Mouse (Mus musculus): ENCODE data around the gene Acadvl.

The Acadvl gene

DNA sequence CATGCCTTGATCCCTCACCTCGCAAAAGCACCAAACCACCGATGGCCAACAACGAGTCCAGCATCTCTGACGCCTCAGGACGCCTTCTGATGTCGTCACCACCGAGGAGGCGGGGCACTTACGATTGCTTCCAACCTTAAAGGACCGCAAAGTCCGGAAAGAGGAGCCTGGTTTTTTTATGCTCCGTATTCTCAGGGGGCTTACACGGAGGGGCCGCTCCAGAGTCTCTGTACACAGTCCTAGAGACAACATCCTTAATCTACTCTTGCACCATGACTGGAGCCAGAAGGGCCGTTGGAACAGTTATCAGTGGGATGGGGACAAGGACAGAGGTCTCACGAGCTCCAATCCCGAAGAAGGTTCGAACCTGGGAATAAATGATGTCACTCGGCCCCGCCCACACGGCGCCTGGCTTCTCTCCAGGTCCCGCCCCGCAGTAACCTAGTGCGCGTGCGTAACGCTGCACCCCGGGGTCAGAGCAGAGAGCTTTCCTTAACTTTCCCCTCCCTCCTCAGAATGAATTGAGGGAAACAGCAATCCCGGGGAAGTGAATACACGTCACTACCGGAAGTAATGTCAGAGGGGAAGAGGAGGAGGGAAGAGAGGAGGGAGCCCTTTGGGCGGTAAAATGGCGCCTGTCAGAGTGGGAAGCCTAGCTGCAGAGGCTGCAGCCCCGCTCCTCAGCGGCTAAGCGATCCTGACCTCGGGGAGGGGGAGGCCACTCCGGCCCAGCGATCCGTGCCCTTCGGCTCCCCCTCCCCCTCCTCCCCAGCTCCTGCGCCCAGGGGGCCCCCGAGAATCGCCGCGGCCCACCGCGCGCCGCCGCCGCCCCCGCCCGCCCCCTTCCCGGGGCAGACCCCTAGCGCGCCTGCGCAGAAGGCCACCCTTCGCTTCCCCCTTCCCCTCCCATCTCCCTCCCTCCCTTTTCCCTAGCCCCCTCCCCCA is 34.7 kb downstream of the Acadvl start:
- DNase-seq (ENCODE audit: low read depth, low spot score) = peak; percentile 100

DNA sequence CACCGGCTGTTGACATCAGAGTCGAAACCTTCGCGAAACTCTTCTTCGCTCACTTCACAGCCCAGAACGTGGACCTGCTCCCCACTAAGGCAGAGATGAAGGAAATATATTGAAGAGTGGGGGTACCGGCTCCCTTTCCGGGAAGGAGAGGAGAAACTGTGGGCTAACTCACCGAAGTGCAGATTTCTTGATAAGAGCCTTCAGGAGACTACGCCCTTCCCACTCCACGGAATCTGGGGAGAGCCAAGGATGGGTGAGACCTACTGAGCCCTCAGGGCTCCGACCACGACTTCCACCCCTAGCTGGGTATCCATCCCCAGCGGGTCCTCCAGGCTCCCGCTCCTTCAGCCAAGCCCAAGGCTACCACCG is 35.4 kb downstream of the Acadvl start:
- DNase-seq (ENCODE audit: low read depth, low spot score) = no peak

DNA sequence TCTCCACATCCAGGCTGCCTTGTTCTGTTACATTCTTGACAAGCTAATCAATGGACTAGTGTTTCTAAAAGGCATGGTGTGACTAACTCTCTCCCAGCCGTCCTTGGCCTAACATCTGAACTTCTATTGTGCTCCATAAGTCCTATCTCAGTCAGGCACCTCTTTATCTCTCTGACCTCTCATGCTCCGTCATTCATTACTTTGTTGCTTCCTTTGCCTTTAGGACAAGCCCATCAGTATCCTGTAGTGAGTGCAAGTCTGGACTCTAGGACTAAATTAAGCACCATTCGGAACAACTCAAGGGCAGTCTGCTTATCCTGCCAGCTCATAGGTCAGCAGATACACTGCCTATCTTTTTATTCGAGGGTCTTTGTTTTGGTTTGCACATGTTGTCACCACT is 38.9 kb downstream of the Acadvl start:
- DNase-seq (ENCODE audit: low read depth, low spot score) = no peak

DNA sequence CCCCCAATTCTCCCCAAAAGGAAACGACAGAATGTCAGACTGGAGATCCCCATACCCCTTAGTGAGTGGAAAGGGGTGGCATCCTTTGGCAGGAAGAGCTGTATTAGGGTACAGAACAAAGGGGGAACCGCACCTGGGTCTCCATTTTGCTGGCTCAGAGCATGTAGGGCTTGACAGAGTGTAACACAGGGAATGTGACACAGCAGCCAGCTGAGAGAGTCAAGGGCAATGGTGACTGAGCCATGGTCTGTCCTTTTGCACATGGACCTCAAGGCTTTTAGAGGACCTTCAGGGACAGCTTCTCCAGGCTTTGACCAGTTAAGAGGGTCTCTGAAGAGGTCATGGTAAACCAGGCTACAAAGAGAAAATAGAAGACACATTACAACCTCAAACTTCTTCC is 40.3 kb downstream of the Acadvl start:
- no peak for DNase-seq (ENCODE audit: low read depth, low spot score)

DNA sequence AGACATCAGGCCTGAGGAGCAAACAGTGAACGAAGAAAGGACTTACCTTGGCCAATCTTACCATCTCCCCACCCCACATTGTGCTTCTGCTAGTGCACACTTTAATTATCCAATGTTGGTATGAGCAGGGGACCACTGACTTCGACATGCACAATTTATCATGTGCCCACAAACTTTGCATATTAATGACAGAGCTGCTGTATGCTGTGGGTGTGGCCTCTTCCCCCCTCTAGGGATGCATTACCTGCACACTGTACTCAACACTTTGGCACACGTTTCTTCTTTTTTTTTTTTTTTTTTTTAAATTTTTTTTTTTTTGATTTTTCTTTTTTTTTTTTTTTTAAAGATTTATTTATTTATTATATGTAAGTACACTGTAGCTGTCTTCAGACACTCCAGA is 44.4 kb downstream of the Acadvl start:
- DNase-seq (ENCODE audit: low read depth, low spot score) = no peak

DNA sequence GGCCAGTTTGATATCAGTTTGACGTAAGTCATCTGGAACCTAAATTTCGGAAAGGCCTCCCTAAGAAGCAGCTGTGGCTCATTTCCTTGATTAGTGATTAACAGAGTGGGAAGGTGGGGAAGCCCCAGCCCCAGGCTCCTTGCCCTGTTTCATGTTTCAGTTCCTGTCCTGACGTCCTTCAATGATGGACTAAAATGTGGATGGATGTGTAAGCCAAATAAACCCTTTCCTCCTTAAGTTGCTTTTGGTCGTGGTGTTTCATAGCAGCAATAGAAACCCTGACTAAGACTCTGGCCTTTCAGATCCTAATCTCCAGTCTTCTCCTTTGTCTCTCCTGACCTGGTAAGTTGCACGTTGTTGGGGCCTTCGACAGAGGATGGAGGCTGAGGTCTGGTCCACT is 45.0 kb downstream of the Acadvl start:
- no peak for DNase-seq (ENCODE audit: low read depth, low spot score)

DNA sequence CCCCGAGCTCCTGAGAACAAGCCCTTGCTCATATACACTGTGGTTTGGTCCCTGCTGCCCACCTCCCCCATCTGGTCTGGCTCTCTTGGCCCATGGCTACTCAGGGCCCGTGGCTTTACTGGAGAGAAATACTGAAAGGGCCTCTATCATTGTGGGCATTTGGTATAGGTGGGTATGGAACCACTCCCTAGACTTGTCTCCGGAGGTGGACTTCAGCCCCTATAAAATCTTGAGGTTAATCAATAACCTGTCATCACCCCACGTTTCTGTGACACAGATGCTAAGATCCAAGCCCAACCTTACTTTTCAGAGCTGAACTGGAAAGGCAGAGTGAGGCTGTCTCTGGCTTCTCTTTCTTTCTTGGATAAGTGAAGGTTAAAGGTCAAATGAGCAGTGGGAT is 46.4 kb downstream of the Acadvl start:
- DNase-seq (ENCODE audit: low read depth, low spot score) = no peak

DNA sequence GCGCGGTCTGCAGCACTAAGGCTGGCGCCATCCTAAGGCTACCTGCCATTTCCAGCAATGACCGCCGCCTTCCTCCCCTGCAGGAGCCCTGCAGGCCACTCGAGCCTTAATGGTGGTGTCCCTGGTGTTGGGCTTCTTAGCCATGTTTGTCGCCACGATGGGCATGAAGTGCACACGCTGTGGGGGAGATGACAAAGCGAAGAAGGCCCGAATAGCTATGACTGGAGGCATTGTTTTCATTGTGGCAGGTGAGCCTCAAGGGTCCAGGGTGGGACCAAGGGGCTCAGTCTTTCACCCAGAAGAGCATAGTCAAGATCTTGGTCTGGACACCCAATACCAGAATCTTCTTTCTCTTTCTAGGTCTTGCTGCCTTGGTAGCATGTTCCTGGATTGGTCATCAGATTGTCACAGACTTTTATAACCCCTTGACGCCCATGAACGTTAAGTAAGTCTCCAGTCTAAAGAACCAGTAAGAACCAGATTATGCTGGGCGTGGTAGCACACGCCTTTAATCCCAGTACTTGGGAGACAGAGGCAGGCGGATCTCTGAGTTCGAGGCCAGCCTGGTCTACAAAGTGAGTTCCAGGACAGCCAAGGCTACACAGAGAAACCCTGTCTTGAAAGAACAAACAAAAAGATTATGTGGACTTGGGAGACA is 48.2 kb downstream of the Acadvl start:
- DNase-seq (ENCODE audit: low read depth, low spot score) = peak; percentile 45

DNA sequence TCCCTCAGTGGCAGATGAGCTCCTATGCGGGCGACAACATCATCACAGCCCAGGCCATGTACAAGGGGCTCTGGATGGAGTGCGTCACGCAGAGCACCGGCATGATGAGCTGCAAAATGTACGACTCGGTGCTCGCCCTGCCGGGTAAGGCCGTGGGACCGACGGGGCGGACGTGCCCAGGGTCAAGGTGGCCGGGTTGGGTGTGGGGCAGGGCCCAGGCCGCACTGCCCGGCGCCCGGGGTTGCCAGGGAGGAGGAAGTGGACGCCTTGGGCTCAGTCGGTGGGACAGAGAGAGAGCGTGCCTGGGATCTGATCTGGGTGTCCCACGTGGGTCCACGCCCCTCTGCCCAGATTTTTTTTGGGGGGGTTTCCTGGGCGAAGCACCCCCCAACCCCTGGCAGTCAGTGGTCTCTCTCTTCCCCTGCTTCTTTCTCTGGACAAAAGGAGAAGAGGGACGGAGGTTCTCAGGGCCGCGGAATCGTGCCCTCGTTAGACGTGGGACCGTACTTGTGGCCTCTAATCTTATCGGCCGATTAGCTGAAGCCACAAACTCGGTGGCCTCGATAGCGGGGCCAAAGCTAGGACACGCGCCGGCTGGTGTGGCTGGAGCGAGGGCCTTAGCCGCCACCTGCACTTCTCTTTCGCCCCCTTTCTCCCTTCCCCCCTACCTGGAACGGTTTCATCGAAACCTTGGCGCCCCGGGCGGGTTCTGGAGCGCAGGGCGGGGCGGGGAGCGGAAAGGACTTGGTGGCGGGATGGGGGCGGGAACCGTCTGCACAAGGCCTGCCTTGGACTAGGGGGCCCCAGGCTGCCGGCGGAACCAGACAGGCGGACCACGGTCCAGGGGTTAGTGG is 49.0 kb downstream of the Acadvl start:
- peak; percentile 68 for DNase-seq (ENCODE audit: low read depth, low spot score)

DNA sequence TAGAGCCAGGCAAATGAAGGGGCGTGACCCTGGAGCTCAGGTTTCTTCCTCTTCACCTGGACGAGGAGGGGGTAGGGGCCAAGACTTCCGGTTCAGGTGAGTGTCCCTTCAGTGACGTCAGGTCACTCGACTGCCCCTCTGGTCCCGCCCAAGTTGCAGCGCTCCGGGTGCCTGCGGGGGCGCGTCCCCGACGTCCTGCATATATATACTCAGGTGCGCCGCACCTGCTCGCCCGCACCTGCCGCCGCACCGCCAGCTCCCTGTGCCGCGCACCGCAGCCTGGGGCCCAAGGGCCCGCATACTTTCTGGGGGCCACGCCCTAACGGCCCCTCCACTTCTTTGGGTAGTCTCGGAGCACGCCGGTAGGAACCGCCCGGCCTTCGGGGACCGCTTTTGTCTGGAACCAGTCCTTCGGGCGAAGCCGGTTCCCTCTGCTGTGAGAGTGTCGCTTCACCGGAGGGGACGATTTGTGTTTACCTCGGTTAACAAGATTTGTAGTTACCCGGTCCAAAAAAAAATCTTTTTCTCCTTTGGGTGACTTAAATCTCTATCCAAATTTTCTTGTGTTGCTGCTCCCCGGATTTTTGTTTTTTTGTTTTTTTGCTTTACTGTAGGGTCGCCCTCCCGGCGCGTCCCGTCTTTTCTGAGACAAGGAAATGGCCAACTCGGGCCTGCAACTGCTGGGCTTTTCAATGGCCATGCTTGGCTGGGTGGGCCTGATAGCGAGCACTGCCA is 49.8 kb downstream of the Acadvl start:
- no peak for DNase-seq (ENCODE audit: low read depth, low spot score)

DNA sequence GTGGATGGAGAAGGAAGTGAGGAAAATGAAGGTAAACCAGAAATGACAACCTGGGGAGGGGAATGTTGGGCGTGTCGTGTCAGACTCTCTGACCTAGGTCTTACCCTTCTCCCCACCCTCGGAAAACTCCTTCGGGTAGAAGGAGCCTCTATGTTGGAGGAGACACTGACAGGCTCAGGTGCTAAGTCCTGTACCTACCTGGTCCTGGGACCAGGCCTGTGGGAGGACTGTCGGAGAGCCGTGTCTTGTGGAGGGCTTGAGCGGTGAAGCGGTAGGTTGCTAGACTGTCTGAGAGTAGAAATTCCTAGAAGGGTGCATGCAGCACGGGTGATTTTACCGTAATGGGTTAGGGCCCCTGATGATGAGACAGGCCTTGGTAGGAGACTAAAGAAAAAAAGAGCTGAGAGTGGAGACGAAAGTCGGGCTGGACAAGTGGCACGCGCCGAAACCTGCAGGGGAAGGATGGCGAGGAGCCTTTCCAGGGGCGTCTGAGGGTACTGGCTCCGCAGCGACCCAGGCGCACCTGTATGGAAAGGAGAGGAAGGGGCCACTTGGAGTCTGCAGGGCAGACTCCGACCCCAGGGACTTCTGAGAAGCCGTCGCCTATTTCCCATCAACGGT is 50.5 kb downstream of the Acadvl start, which contains the start of gene Cldn7:
TSS of gene Cldn7 (plus strand) at position 130 of the 621 bp plus-strand sequence.
- DNase-seq (ENCODE audit: low read depth, low spot score) = no peak

DNA sequence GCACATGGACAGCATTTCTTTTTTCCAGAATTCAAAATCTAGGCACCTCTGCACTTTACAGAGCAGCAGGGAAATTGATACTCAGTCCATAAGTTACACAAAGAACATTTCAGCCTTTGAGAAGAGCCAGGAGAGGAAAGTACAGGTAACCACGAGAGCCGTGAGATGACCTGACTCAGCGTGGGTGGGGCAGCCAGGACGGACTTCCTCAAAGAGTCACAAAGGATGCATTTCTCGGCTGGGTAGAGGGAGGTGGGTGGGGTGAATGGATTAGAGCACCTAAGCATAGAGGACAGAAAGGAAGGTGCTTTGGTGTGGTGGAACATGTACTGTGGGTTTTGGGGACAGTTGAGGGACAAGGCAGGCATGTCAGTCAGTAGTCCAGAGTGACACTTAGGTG is 53.4 kb downstream of the Acadvl start:
- DNase-seq (ENCODE audit: low read depth, low spot score) = no peak

DNA sequence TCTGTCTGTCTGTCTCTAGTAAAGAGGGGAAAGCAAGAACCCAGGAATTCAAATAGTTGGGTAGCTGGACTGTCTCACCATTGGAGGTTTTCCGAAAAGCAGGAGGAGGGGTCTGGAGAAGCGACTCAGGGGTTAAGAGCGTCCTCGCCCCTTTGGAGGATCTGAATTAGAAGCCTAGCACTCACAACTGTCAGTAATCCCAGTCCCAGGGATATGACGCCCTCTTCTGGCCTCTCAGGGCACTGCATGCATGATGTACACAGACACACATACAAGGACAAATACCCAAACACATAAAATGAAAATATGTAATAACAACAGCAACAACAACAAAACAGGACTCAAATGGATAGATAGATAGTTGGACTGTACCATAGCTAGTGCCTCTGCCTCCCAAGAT is 54.6 kb downstream of the Acadvl start:
- peak; percentile 86 for DNase-seq (ENCODE audit: low read depth, low spot score)

Data from R1 (cell line).